ENCODE assay signal across 8 mouse cellular contexts in genomic region chr5:112276267-112276873, GRCm38 (mm10). TPM values are rescaled to one million over a fixed set of nuclear protein-coding genes. Genes with fewer than 3 reads are reported as not detected.
A peak's percentile ranks its signal among the peaks of the same experiment; 100 is the strongest.
DNase-seq lines count a peak whose midpoint lies in the region; ATAC-seq lines count a peak whose summit lies in the region.

Gene Tpst2, plus strand, starts transcription at chr5:112276691.

- H3K4me2 ChIP-seq in heart, embryonic 13.5 days = peak within 1 kb of the TSS; percentile 80
- peak within 1 kb of the TSS; percentile 91 for H3K4me2 ChIP-seq in liver, embryonic 12.5 days
- H3K4me2 ChIP-seq in stomach, embryonic 15.5 days = peak within 1 kb of the TSS; percentile 87

- peak within 1 kb of the TSS; percentile 85 for H3K4me3 ChIP-seq in brown adipose tissue, adult 24 weeks (ENCODE audit: insufficient read depth, low read depth, low read length)
- peak within 1 kb of the TSS; percentile 86 for H3K4me3 ChIP-seq in heart, embryonic 13.5 days
- peak within 1 kb of the TSS; percentile 81 for H3K4me3 ChIP-seq in liver, embryonic 12.5 days
- H3K4me3 ChIP-seq in stomach, embryonic 15.5 days (replicated peaks) = peak within 1 kb of the TSS; percentile 79

- H3K27ac ChIP-seq in brown adipose tissue, adult 24 weeks (replicated peaks; ENCODE audit: low read depth, low read length) = peak within 1 kb of the TSS; percentile 89
- peak within 1 kb of the TSS; percentile 75 for H3K27ac ChIP-seq in heart, embryonic 13.5 days (replicated peaks)
- H3K27ac ChIP-seq in liver, embryonic 12.5 days = peak within 1 kb of the TSS; percentile 86
- H3K27ac ChIP-seq in stomach, embryonic 15.5 days = peak within 1 kb of the TSS; percentile 75

- no peaks in the 10 kb centered on the region for H3K36me3 ChIP-seq in heart, embryonic 13.5 days
- H3K36me3 ChIP-seq in liver, embryonic 12.5 days = no peaks in the 10 kb centered on the region
- H3K36me3 ChIP-seq in stomach, embryonic 15.5 days = no peaks in the 10 kb centered on the region

- DNase-seq in CD4-positive, CD25-positive, alpha-beta regulatory T cell, adult 2 months (ENCODE audit: low read depth, low spot score) = peak; percentile 100
- DNase-seq in fat pad, adult 2 months (ENCODE audit: extremely low read depth, low read depth, low spot score) = peak; percentile 63
- peak; percentile 100 for DNase-seq in kidney, postnatal 10 days
- peak; percentile 100 for DNase-seq in natural killer cell, adult 2 months (ENCODE audit: low spot score in 2 of 2)

- H3K27me3 ChIP-seq in heart, embryonic 13.5 days (replicated peaks) = peaks cover 3% of the 10 kb centered on the region
- H3K27me3 ChIP-seq in liver, embryonic 12.5 days (replicated peaks) = peaks cover 6% of the 10 kb centered on the region; the same call in 1 of the 2 replicates
- H3K27me3 ChIP-seq in stomach, embryonic 15.5 days (replicated peaks) = no peaks in the 10 kb centered on the region

- peaks cover 29% of the 10 kb centered on the region for H3K4me1 ChIP-seq in brown adipose tissue, adult 24 weeks (ENCODE audit: control insufficient read depth, insufficient read depth, insufficient read length, low read length)
- peaks cover 48% of the 10 kb centered on the region for H3K4me1 ChIP-seq in heart, embryonic 13.5 days
- H3K4me1 ChIP-seq in liver, embryonic 12.5 days = peaks cover 65% of the 10 kb centered on the region
- peaks cover 21% of the 10 kb centered on the region for H3K4me1 ChIP-seq in stomach, embryonic 15.5 days

- peak; percentile 98 for ATAC-seq in heart, embryonic 13.5 days (ENCODE audit: extremely low read depth, insufficient number of reproducible peaks, low FRiP score, low TSS enrichment)
- peak; percentile 92 for ATAC-seq in liver, embryonic 12.5 days
- ATAC-seq in stomach, embryonic 15.5 days (ENCODE audit: insufficient read depth, low FRiP score, low read depth) = peak; percentile 95

- H3K9me3 ChIP-seq in heart, embryonic 13.5 days = no peaks in the 10 kb centered on the region
- no peaks in the 10 kb centered on the region for H3K9me3 ChIP-seq in liver, embryonic 12.5 days (replicated peaks)
- no peaks in the 10 kb centered on the region for H3K9me3 ChIP-seq in stomach, embryonic 15.5 days

- peak within 1 kb of the TSS; percentile 94 for H3K9ac ChIP-seq in heart, embryonic 13.5 days
- peak within 1 kb of the TSS; percentile 83 for H3K9ac ChIP-seq in liver, embryonic 12.5 days
- H3K9ac ChIP-seq in stomach, embryonic 15.5 days = peak within 1 kb of the TSS; percentile 60

- WGBS in heart, embryonic 13.5 days = under 1% methylated on average over 62 of the region's 62 CpGs
- WGBS in liver, embryonic 12.5 days (ENCODE audit: insufficient replicate concordance) = under 1% methylated on average over 61 of the region's 62 CpGs
- WGBS in stomach, embryonic 15.5 days = under 1% methylated on average over 62 of the region's 62 CpGs

RNA-seq across cellular contexts. Expression of gene Tpst2, which starts in this region (rescaled TPM):
- polyA plus RNA-seq in brown adipose tissue, adult 24 weeks (2012; ENCODE audit: insufficient read depth, insufficient read length, missing spikeins) = 23.8 and 30.1 TPM in 2 replicates
- polyA plus RNA-seq in heart, embryonic 13.5 days (2015; fragmentation: Nextera tagmentation; extraction: Ambion mirVana) = 36.8 and 37.5 TPM in 2 replicates
- polyA plus RNA-seq in liver, embryonic 12.5 days (2016; fragmentation: Nextera tagmentation; extraction: Ambion mirVana) = 40.5 and 45.1 TPM in 2 replicates
- polyA plus RNA-seq in stomach, embryonic 15.5 days (2015; fragmentation: Nextera tagmentation; extraction: Ambion mirVana) = 40.8 and 44.4 TPM in 2 replicates

Comparison
In these comparisons a context has a peak if more than half of its experiments do, and no peak if none do; other contexts are left out.
1. Peak in every context shown above with its lines: DNase-seq, ATAC-seq, H3K4me3 ChIP-seq and H3K27ac ChIP-seq.